Mouse (Mus musculus) hindbrain, embryonic 13.5 days (tissue): ENCODE measurements around the gene Rab4a. TPM values are rescaled to one million over a fixed set of nuclear protein-coding genes. Genes with fewer than 3 reads are reported as not detected.

Experiments used
- ATAC-seq: fragments of 200-750 bp; cut with Nextera tagmentation; 2 replicates; pipeline ENCODE4 v1.8.0; 2017; ENCODE audit warnings: moderate TSS enrichment; ENCODE audit not compliant: low FRiP score
- H3K27ac ChIP-seq: fragments of 300-500 bp; sonication (generic); 2 replicates; pipeline ENCODE4 v1.5.1; 2015; ENCODE audit warnings: inconsistent platforms, mild to moderate bottlenecking, moderate library complexity
- H3K27me3 ChIP-seq: fragments of 300-500 bp; sonication (generic); 2 replicates; pipeline ENCODE4 v1.6.1; 2015; ENCODE audit warnings: mild to moderate bottlenecking, inconsistent platforms
- H3K36me3 ChIP-seq: fragments of 300-500 bp; sonication (generic); 2 replicates; pipeline ENCODE4 v1.6.1; 2015; ENCODE audit warnings: mild to moderate bottlenecking, inconsistent platforms
- H3K4me1 ChIP-seq: fragments of 300-500 bp; sonication (generic); replicated peaks from 2 replicates; pipeline ENCODE4 v1.6.1; 2015; ENCODE audit warnings: inconsistent platforms
- H3K4me2 ChIP-seq: fragments of 300-500 bp; sonication (generic); 2 replicates; pipeline ENCODE4 v1.6.1; 2015; ENCODE audit warnings: inconsistent platforms, mild to moderate bottlenecking, moderate library complexity
- H3K4me3 ChIP-seq: fragments of 300-500 bp; sonication (generic); 2 replicates; pipeline ENCODE4 v1.5.1; 2015; ENCODE audit warnings: mild to moderate bottlenecking, inconsistent platforms
- H3K9ac ChIP-seq: fragments of 300-500 bp; sonication (generic); 2 replicates; pipeline ENCODE4 v1.6.1; 2015; ENCODE audit warnings: mild to moderate bottlenecking, inconsistent platforms
- H3K9me3 ChIP-seq: fragments of 300-500 bp; sonication (generic); 2 replicates; pipeline ENCODE4 v1.6.1; 2016; ENCODE audit warnings: inconsistent platforms
- whole genome bisulfite sequencing: fragments of 180-500 bp; shearing (Covaris S2); methylation state at CpG from one replicate; pipeline ENCODE4 v1.1.7; 2015; 5-methylcytosine and 5-hydroxymethylcytosine counted together
- polyA plus RNA-seq: library from polyadenylated mRNA; unstranded; fragments of >200 nt; fragmentation: Nextera tagmentation; extraction: Ambion mirVana; gene quantifications from 2 replicates; pipeline ENCODE4 v1.2.1, GENCODE M21; 2015

The Rab4a gene
- polyA plus RNA-seq, 1 experiment from 2014 or later, result 74.8 TPM

GRCm38 (mm10) chr8:123773468-123773867 lies 32.3 kb upstream of the Rab4a start:
- Histone ChIP-seq H3K27ac (peak overlapping the region; percentile 40; the same call in 1 of the 2 replicates), H3K27me3 (0 out of 2 replicates have a peak, but pooled peaks cover 4% of the 10 kb centered on the region), H3K9me3 (no peaks in the 10 kb centered on the region), H3K4me2 (no peak overlapping the region), H3K4me3 (no peak overlapping the region), H3K4me1 (peaks cover 16% of the 10 kb centered on the region; the same call in 1 of the 2 replicates), H3K36me3 (no peaks in the 10 kb centered on the region), H3K9ac (no peak overlapping the region)
- 62% methylated on average over 12 of the region's 12 CpGs for WGBS
- ATAC-seq, result no peak

- Histone ChIP-seq H3K27me3 (0 out of 2 replicates have a peak, but pooled peaks cover 4% of the 10 kb centered on the region), H3K27ac (no peak overlapping the region), H3K4me3 (no peak overlapping the region), H3K36me3 (no peaks in the 10 kb centered on the region), H3K9me3 (no peaks in the 10 kb centered on the region), H3K4me2 (no peak overlapping the region), H3K4me1 (peaks cover 16% of the 10 kb centered on the region; the same call in 1 of the 2 replicates), H3K9ac (no peak overlapping the region)
- WGBS, result 95% methylated on average over 1 of the region's 1 CpGs
- ATAC-seq, result no peak
Measured at GRCm38 (mm10) chr8:123774491-123774890, 31.3 kb upstream of the Rab4a start.

- Histone ChIP-seq H3K4me3 (no peak overlapping the region), H3K9ac (no peak overlapping the region), H3K9me3 (no peaks in the 10 kb centered on the region), H3K4me2 (no peak overlapping the region), H3K4me1 (peaks cover 24% of the 10 kb centered on the region), H3K36me3 (no peaks in the 10 kb centered on the region), H3K27me3 (0 out of 2 replicates have a peak, but pooled peaks cover 4% of the 10 kb centered on the region), H3K27ac (no peak overlapping the region)
- WGBS, result 46% methylated on average over 7 of the region's 7 CpGs
- ATAC-seq, result no peak
Measured at GRCm38 (mm10) chr8:123777319-123777718, 28.5 kb upstream of the Rab4a start.

- H3K9ac ChIP-seq, result no peak overlapping the region; the same call in 1 of the 2 replicates
Measured at GRCm38 (mm10) chr8:123780471-123780870, 25.3 kb upstream of the Rab4a start.

GRCm38 (mm10) chr8:123781256-123781655 lies 24.5 kb upstream of the Rab4a start:
- H3K36me3 ChIP-seq, result no peaks in the 10 kb centered on the region
- no peak overlapping the region for H3K4me2 ChIP-seq
- 50% methylated on average over 8 of the region's 8 CpGs for WGBS
- H3K4me1 ChIP-seq, result peaks cover 19% of the 10 kb centered on the region
- H3K27me3 ChIP-seq, result no peaks in the 10 kb centered on the region
- no peak overlapping the region for H3K27ac ChIP-seq
- no peak overlapping the region for H3K9ac ChIP-seq
- no peak overlapping the region for H3K4me3 ChIP-seq
- no peak for ATAC-seq
- no peaks in the 10 kb centered on the region for H3K9me3 ChIP-seq

More at GRCm38 (mm10) chr8:123780471-123780870, 25.3 kb upstream of the Rab4a start:
- Histone ChIP-seq H3K27me3 (no peaks in the 10 kb centered on the region), H3K36me3 (no peaks in the 10 kb centered on the region), H3K4me2 (no peak overlapping the region), H3K4me3 (no peak overlapping the region), H3K9me3 (no peaks in the 10 kb centered on the region), H3K27ac (no peak overlapping the region), H3K4me1 (peaks cover 19% of the 10 kb centered on the region)
- 69% methylated on average over 3 of the region's 3 CpGs for WGBS
- ATAC-seq, result no peak

GRCm38 (mm10) chr8:123783525-123784249 lies 22.1 kb upstream of the Rab4a start:
- WGBS, result 11% methylated on average over 5 of the region's 6 CpGs
- Histone ChIP-seq H3K27ac (no peak overlapping the region), H3K9me3 (no peaks in the 10 kb centered on the region), H3K36me3 (no peaks in the 10 kb centered on the region), H3K27me3 (no peaks in the 10 kb centered on the region), H3K4me1 (peaks cover 12% of the 10 kb centered on the region), H3K4me3 (no peak overlapping the region), H3K9ac (no peak overlapping the region), H3K4me2 (no peak overlapping the region)
- peak; percentile 89 for ATAC-seq

- Histone ChIP-seq H3K4me3 (no peak overlapping the region), H3K27me3 (no peaks in the 10 kb centered on the region), H3K4me1 (peaks cover 14% of the 10 kb centered on the region), H3K36me3 (no peaks in the 10 kb centered on the region), H3K9me3 (no peaks in the 10 kb centered on the region), H3K9ac (no peak overlapping the region), H3K4me2 (no peak overlapping the region), H3K27ac (no peak overlapping the region)
- 77% methylated on average over 6 of the region's 6 CpGs for WGBS
- no peak for ATAC-seq
Measured at GRCm38 (mm10) chr8:123786166-123786565, 19.6 kb upstream of the Rab4a start.

- ATAC-seq, result no peak
Measured at GRCm38 (mm10) chr8:123786644-123787043, 19.1 kb upstream of the Rab4a start.

GRCm38 (mm10) chr8:123787254-123787897 lies 18.4 kb upstream of the Rab4a start:
- no peak overlapping the region for H3K9ac ChIP-seq
- H3K36me3 ChIP-seq, result no peaks in the 10 kb centered on the region
- no peaks in the 10 kb centered on the region for H3K9me3 ChIP-seq
- H3K4me2 ChIP-seq, result no peak overlapping the region
- ATAC-seq, result no peak
- H3K4me1 ChIP-seq, result peaks cover 20% of the 10 kb centered on the region
- H3K27ac ChIP-seq, result no peak overlapping the region
- H3K27me3 ChIP-seq, result 0 out of 2 replicates have a peak, but pooled peaks cover 4% of the 10 kb centered on the region
- H3K4me3 ChIP-seq, result no peak overlapping the region
- 65% methylated on average over 21 of the region's 21 CpGs for WGBS

More at GRCm38 (mm10) chr8:123786644-123787043, 19.1 kb upstream of the Rab4a start:
- no peak overlapping the region for H3K4me3 ChIP-seq
- H3K27me3 ChIP-seq, result no peaks in the 10 kb centered on the region
- H3K9ac ChIP-seq, result no peak overlapping the region
- H3K4me1 ChIP-seq, result peaks cover 15% of the 10 kb centered on the region
- H3K27ac ChIP-seq, result no peak overlapping the region
- no peaks in the 10 kb centered on the region for H3K9me3 ChIP-seq
- 74% methylated on average over 6 of the region's 6 CpGs for WGBS
- H3K4me2 ChIP-seq, result no peak overlapping the region
- no peaks in the 10 kb centered on the region for H3K36me3 ChIP-seq

GRCm38 (mm10) chr8:123788416-123789170 lies 17.2 kb upstream of the Rab4a start:
- H3K9ac ChIP-seq, result no peak overlapping the region
- no peak for ATAC-seq
- H3K27me3 ChIP-seq, result 0 out of 2 replicates have a peak, but pooled peaks cover 4% of the 10 kb centered on the region
- no peaks in the 10 kb centered on the region for H3K9me3 ChIP-seq
- H3K4me3 ChIP-seq, result no peak overlapping the region
- 54% methylated on average over 14 of the region's 14 CpGs for WGBS
- H3K4me2 ChIP-seq, result no peak overlapping the region
- no peak overlapping the region for H3K27ac ChIP-seq
- peaks cover 19% of the 10 kb centered on the region for H3K4me1 ChIP-seq
- no peaks in the 10 kb centered on the region for H3K36me3 ChIP-seq

GRCm38 (mm10) chr8:123789461-123789860 lies 16.3 kb upstream of the Rab4a start:
- no peak overlapping the region for H3K4me3 ChIP-seq
- no peaks in the 10 kb centered on the region for H3K9me3 ChIP-seq
- 77% methylated on average over 9 of the region's 9 CpGs for WGBS
- H3K9ac ChIP-seq, result no peak overlapping the region; the same call in 1 of the 2 replicates
- peaks cover 24% of the 10 kb centered on the region for H3K4me1 ChIP-seq
- no peaks in the 10 kb centered on the region for H3K36me3 ChIP-seq
- H3K27me3 ChIP-seq, result 0 out of 2 replicates have a peak, but pooled peaks cover 4% of the 10 kb centered on the region
- no peak overlapping the region for H3K27ac ChIP-seq
- 0 out of 2 replicates have a peak, but pooled peaks have one; percentile 10 for ATAC-seq
- no peak overlapping the region for H3K4me2 ChIP-seq

- ATAC-seq, result peak; percentile 54; the same call in 1 of the 2 replicates
- H3K27me3 ChIP-seq, result 0 out of 2 replicates have a peak, but pooled peaks cover 4% of the 10 kb centered on the region
- H3K9ac ChIP-seq, result no peak overlapping the region
- no peak overlapping the region for H3K4me2 ChIP-seq
- H3K4me3 ChIP-seq, result no peak overlapping the region
- H3K27ac ChIP-seq, result no peak overlapping the region
- no peaks in the 10 kb centered on the region for H3K36me3 ChIP-seq
- WGBS, result 5% methylated on average over 4 of the region's 4 CpGs
- peaks cover 24% of the 10 kb centered on the region for H3K4me1 ChIP-seq
- no peaks in the 10 kb centered on the region for H3K9me3 ChIP-seq
Measured at GRCm38 (mm10) chr8:123789970-123790369, 15.8 kb upstream of the Rab4a start.
